Mouse (Mus musculus): ENCODE data around the gene Nr1i3. TPM values are rescaled to one million over a fixed set of nuclear protein-coding genes. Genes with fewer than 3 reads are reported as not detected.

The Nr1i3 gene
- total RNA-seq, 2 experiments from 2014 or later: 0.21 TPM; not detected in 1

GRCm38 (mm10) chr1:171247916-171248315 is 34.1 kb downstream of the Nr1i3 start:
- intact Hi-C loops (cut with DNase I): loop anchor here (1.0 kb wide), 2 partner anchors 26 to 33 kb away; partner anchors contain the start of genes Ppox and Tomm40l
- no peak for DNase-seq (ENCODE audit: low spot score in 2 of 2)

- DNase-seq (ENCODE audit: low spot score in 2 of 2): no peak
- intact Hi-C loops (cut with DNase I): no loop called here
Observed at GRCm38 (mm10) chr1:171248386-171249226, 34.8 kb downstream of the Nr1i3 start.

GRCm38 (mm10) chr1:171249913-171250600 is 36.3 kb downstream of the Nr1i3 start, which contains the start of gene Adamts4:
TSS of gene Adamts4 (plus strand) at chr1:171250421.
- peak; percentile 50 to 64 for DNase-seq (ENCODE audit: low spot score in 2 of 2)
- intact Hi-C loops (cut with DNase I): loop anchor here (10.0 kb wide), 1 partner anchor 355 kb away; no protein-coding TSS in a partner anchor

- intact Hi-C loops (cut with DNase I): loop anchor here (10.0 kb wide), 1 partner anchor 356 kb away; no protein-coding TSS in a partner anchor
- no peak for DNase-seq (ENCODE audit: low spot score in 2 of 2)
Observed at GRCm38 (mm10) chr1:171250680-171251593, 37.2 kb downstream of the Nr1i3 start, which contains the start of gene Ndufs2. TSS of gene Ndufs2 (minus strand) at chr1:171251388.

GRCm38 (mm10) chr1:171251594-171252324 is 38.0 kb downstream of the Nr1i3 start:
- no peak for DNase-seq (ENCODE audit: low spot score in 2 of 2)
- intact Hi-C loops (cut with DNase I): loop anchor here (10.0 kb wide), 1 partner anchor 357 kb away; no protein-coding TSS in a partner anchor

- intact Hi-C loops (cut with DNase I): loop anchor here (10.0 kb wide), 1 partner anchor 358 kb away; no protein-coding TSS in a partner anchor
- no peak for DNase-seq (ENCODE audit: low spot score in 2 of 2)
Observed at GRCm38 (mm10) chr1:171252415-171252814, 38.6 kb downstream of the Nr1i3 start.

GRCm38 (mm10) chr1:171256095-171256818 is 42.5 kb downstream of the Nr1i3 start:
- intact Hi-C loops (cut with DNase I): loop anchor here (5.0 to 10.0 kb wide), 2 partner anchors 144 to 361 kb away; partner anchors contain the start of gene Cfap126
- DNase-seq (ENCODE audit: low spot score in 2 of 2): no peak

GRCm38 (mm10) chr1:171256937-171257548 is 43.3 kb downstream of the Nr1i3 start:
- intact Hi-C loops (cut with DNase I): loop anchor here (5.0 to 10.0 kb wide), 2 partner anchors 145 to 362 kb away; partner anchors contain the start of gene Cfap126
- peak; percentile 62 to 71 for DNase-seq (ENCODE audit: low spot score in 2 of 2)

- no peak for DNase-seq (ENCODE audit: low spot score in 2 of 2)
- intact Hi-C loops (cut with DNase I): loop anchor here (5.0 to 10.0 kb wide), 2 partner anchors 145 to 363 kb away; partner anchors contain the start of gene Cfap126
Observed at GRCm38 (mm10) chr1:171257781-171258180, 44.0 kb downstream of the Nr1i3 start.

- DNase-seq (ENCODE audit: low spot score in 2 of 2): no peak
- intact Hi-C loops (cut with DNase I): loop anchor here (5.0 to 10.0 kb wide), 2 partner anchors 147 to 364 kb away; partner anchors contain the start of gene Cfap126
Observed at GRCm38 (mm10) chr1:171258921-171259320, 45.2 kb downstream of the Nr1i3 start.

- no peak for DNase-seq (ENCODE audit: low spot score in 2 of 2)
- intact Hi-C loops (cut with DNase I): no loop called here
Observed at GRCm38 (mm10) chr1:171260316-171260715, 46.5 kb downstream of the Nr1i3 start.

- intact Hi-C loops (cut with DNase I): no loop called here
- DNase-seq (ENCODE audit: low spot score in 2 of 2): peak; percentile 83 to 95
Observed at GRCm38 (mm10) chr1:171262594-171263130, 48.9 kb downstream of the Nr1i3 start.

- intact Hi-C loops (cut with DNase I): no loop called here
- DNase-seq (ENCODE audit: low spot score in 2 of 2): peak; percentile 42 to 76
Observed at GRCm38 (mm10) chr1:171263185-171263611, 49.4 kb downstream of the Nr1i3 start.

- DNase-seq (ENCODE audit: low spot score in 2 of 2): no peak
- intact Hi-C loops (cut with DNase I): no loop called here
Observed at GRCm38 (mm10) chr1:171263666-171264461, 50.1 kb downstream of the Nr1i3 start.

- peak in 1 of 2 experiments; percentile 84 for DNase-seq (ENCODE audit: low spot score in 2 of 2)
- intact Hi-C loops (cut with DNase I): no loop called here
Observed at GRCm38 (mm10) chr1:171265971-171266744, 52.4 kb downstream of the Nr1i3 start.
